In the genomic region with DNA sequence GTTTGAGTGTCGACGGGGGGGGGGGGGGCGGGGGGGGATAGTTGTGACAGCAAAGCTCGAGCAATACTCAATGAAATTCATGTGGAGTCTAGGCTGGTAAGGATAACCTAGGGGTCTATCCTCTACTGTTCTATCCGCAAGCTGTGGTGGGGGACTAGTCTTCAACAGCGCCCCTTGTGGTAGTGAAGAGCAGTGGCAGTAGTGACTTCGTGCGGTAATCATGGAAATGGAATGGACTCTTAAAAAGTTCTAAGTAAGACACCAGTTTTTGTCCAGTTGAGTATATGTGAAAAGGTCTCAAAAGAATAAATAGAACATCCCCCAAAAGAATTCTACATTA, we compare ENCODE assay signal across 9 mouse cellular contexts. TPM values are rescaled to one million over a fixed set of nuclear protein-coding genes. Genes with fewer than 3 reads are reported as not detected.
A peak's percentile ranks its signal among the peaks of the same experiment; 100 is the strongest.
DNase-seq lines count a peak whose midpoint lies in the region; ATAC-seq and TF ChIP-seq lines count a peak whose summit lies in the region.
"Had no signal": no experiment of that assay in that cellular context is flagged by ENCODE, and none has a peak within 500 bp of the region (broad histone marks: within the 10 kb centered on the region; RNA-seq: fewer than 3 reads in every experiment).

No protein-coding gene starts in this region.

- no peak for DNase-seq in heart, adult 2 months
- no peak for DNase-seq in heart, adult 9 months (ENCODE audit: low spot score in 2 of 2)
- peak; percentile 28 for DNase-seq in thymus, postnatal 4 days
- DNase-seq in thymus, adult 2 months = no peak
- DNase-seq in adrenal gland, postnatal 25 days = no peak
- no peak for DNase-seq in right cerebral cortex, postnatal 4 days

- no peaks in the 10 kb centered on the region; the same call in 1 of the 2 replicates for H3K4me1 ChIP-seq in heart, adult 2 months (ENCODE audit: control insufficient read depth, insufficient read depth, low read length)
- H3K4me1 ChIP-seq in thymus, adult 2 months (replicated peaks; ENCODE audit: control insufficient read depth, insufficient read depth, low read length) = no peaks in the 10 kb centered on the region
- H3K4me1 ChIP-seq in hindbrain, embryonic 16.5 days (ENCODE audit: control insufficient read depth, insufficient read depth, low read depth, low read length) = no peaks in the 10 kb centered on the region

- intact Hi-C loops in heart, adult 2 months (cut with DNase I) = no loop called here

- H3K9ac ChIP-seq in heart, adult 2 months (ENCODE audit: low read depth, low read length) = no peak overlapping the region
- H3K9ac ChIP-seq in hindbrain, embryonic 16.5 days (ENCODE audit: low read depth, low read length) = no peak overlapping the region
- H3K9ac ChIP-seq: limb, embryonic 12.5 days had no signal

- no peaks in the 10 kb centered on the region for H3K79me2 ChIP-seq in heart, adult 2 months (replicated peaks; ENCODE audit: control insufficient read depth, insufficient read depth, low read length)

- no peak for ATAC-seq in hindbrain, embryonic 16.5 days
- ATAC-seq in erythroid progenitor cell, adult 5-6 weeks (replicated peaks; ENCODE audit: low FRiP score, poor library complexity, severe bottlenecking) = no peak

- H3K27ac ChIP-seq in heart, adult 2 months = no peak overlapping the region
- no peak overlapping the region for H3K27ac ChIP-seq in thymus, adult 2 months (ENCODE audit: control insufficient read depth, insufficient read depth, low read length)
- H3K27ac ChIP-seq in hindbrain, embryonic 16.5 days (ENCODE audit: low read depth, low read length) = no peak overlapping the region
- H3K27ac ChIP-seq: limb, embryonic 12.5 days had no signal

- no peak for TF ChIP-seq POLR2A in heart, adult 2 months (IDR thresholded peaks at IDR 0.05; ENCODE audit: insufficient read depth, low read depth, low read length)
- no peak for TF ChIP-seq POLR2A in thymus, adult 2 months (IDR thresholded peaks at IDR 0.05; ENCODE audit: control insufficient read depth, extremely low read depth, insufficient read depth, low read length, poor library complexity)

- WGBS in heart, adult 2 months = 40% methylated on average over 8 of the region's 8 CpGs
- WGBS in thymus, adult 2 months = 51% methylated on average over 8 of the region's 8 CpGs
- 18% methylated on average over 8 of the region's 8 CpGs for WGBS in hindbrain, embryonic 16.5 days

- H3K4me3 ChIP-seq in heart, adult 2 months = no peak overlapping the region
- no peak overlapping the region for H3K4me3 ChIP-seq in thymus, adult 2 months (ENCODE audit: control insufficient read depth, insufficient read depth, low read length)
- H3K4me3 ChIP-seq in hindbrain, embryonic 16.5 days (ENCODE audit: low read length) = no peak overlapping the region
- H3K4me3 ChIP-seq: limb, embryonic 12.5 days had no signal

- peak; percentile 50 for TF ChIP-seq CTCF in heart, adult 2 months (IDR thresholded peaks at IDR 0.05)
- TF ChIP-seq CTCF in thymus, adult 2 months (IDR thresholded peaks at IDR 0.05; ENCODE audit: borderline replicate concordance, control insufficient read depth, extremely low read depth, insufficient read depth, low read length, poor library complexity) = no peak

- TF ChIP-seq EP300 in heart, adult 2 months (IDR thresholded peaks at IDR 0.05; ENCODE audit: insufficient read depth, low read depth, low read length) = no peak

- no peaks in the 10 kb centered on the region for H3K27me3 ChIP-seq in heart, adult 2 months (ENCODE audit: control insufficient read depth, insufficient read depth, low read length)
- H3K27me3 ChIP-seq in thymus, adult 2 months (ENCODE audit: control insufficient read depth, insufficient read depth, low read length) = no peaks in the 10 kb centered on the region
- H3K27me3 ChIP-seq in hindbrain, embryonic 16.5 days (replicated peaks; ENCODE audit: control insufficient read depth, insufficient read depth, low read length) = no peaks in the 10 kb centered on the region

- peak overlapping the region; percentile 30 for H3K4me2 ChIP-seq in hindbrain, embryonic 16.5 days (ENCODE audit: low read length)
- H3K4me2 ChIP-seq: limb, embryonic 12.5 days had no signal

- H3K36me3 ChIP-seq in heart, adult 2 months (ENCODE audit: control insufficient read depth, insufficient read depth, low read length) = no peaks in the 10 kb centered on the region
- H3K36me3 ChIP-seq in thymus, adult 2 months (ENCODE audit: control insufficient read depth, insufficient read depth, low read length) = no peaks in the 10 kb centered on the region
- no peaks in the 10 kb centered on the region for H3K36me3 ChIP-seq in hindbrain, embryonic 16.5 days (ENCODE audit: control insufficient read depth, insufficient read depth, low read length)
- H3K36me3 ChIP-seq: limb, embryonic 12.5 days had no signal

- no peaks in the 10 kb centered on the region for H3K9me3 ChIP-seq in hindbrain, embryonic 16.5 days (ENCODE audit: control insufficient read depth, low read length)
- H3K9me3 ChIP-seq: limb, embryonic 12.5 days had no signal

RNA-seq across cellular contexts. Expression of gene Lrig1, which starts 51.1 kb away (rescaled TPM):
- 10 to 100 TPM; 30.4 to 32.7 TPM for total RNA-seq in heart, adult 2 months (2021)
- 23.3 and 35.5 TPM in 2 replicates for polyA plus RNA-seq in heart, adult 2 months (2012; rRNA removed)
- 58.7 and 62.1 TPM in 2 replicates for polyA plus RNA-seq in thymus, adult 2 months (2012; rRNA removed)
- polyA plus RNA-seq in hindbrain, embryonic 16.5 days (2015; fragmentation: Nextera tagmentation; extraction: Ambion mirVana) = 18.7 and 22.7 TPM in 2 replicates
- total RNA-seq in adrenal gland, postnatal 25 days (2021) = 9.4 and 14.4 TPM in 2 replicates
- total RNA-seq in erythroid progenitor cell, adult 5-6 weeks (2015; ENCODE audit: low replicate concordance) = 7.9 and 11.7 TPM in 2 replicates
- total RNA-seq in erythroid progenitor cell, adult 5-6 weeks (2017; ENCODE audit: low replicate concordance) = 4.1 and 5.7 TPM in 2 replicates
